Mouse (Mus musculus) testis, adult 2 months (tissue): Measurements from ENCODE around the gene Pml. TPM values are rescaled to one million over a fixed set of nuclear protein-coding genes. Genes with fewer than 3 reads are reported as not detected.

Experiments used
- H3K27ac ChIP-seq: fragments of 200-500 bp; 2 replicates; pipeline ENCODE4 v1.5.1; 2012; ENCODE audit warnings: low read depth, low read length; ENCODE audit not compliant: control insufficient read depth, insufficient read depth
- H3K27me3 ChIP-seq: fragments of 200-500 bp; 2 replicates; pipeline ENCODE4 v1.6.1; 2012; ENCODE audit warnings: mild to moderate bottlenecking, low read length, moderate library complexity; ENCODE audit not compliant: control insufficient read depth, insufficient read depth
- H3K36me3 ChIP-seq: fragments of 200-500 bp; 2 replicates; pipeline ENCODE4 v1.6.1; 2012; ENCODE audit warnings: mild to moderate bottlenecking, low read length; ENCODE audit not compliant: control insufficient read depth, insufficient read depth
- H3K4me1 ChIP-seq: fragments of 200-500 bp; 2 replicates; pipeline ENCODE4 v1.6.1; 2012; ENCODE audit warnings: low read length; ENCODE audit not compliant: control insufficient read depth, insufficient read depth
- H3K4me3 ChIP-seq: fragments of 200-500 bp; 2 replicates; pipeline ENCODE4 v1.5.1; 2012; ENCODE audit warnings: low read depth, mild to moderate bottlenecking, low read length, moderate library complexity, mixed read lengths; ENCODE audit not compliant: control insufficient read depth
- CTCF ChIP-seq: fragments of 200-500 bp; IDR thresholded peaks from 2 replicates; pipeline ENCODE4 v1.5.1; 2012; ENCODE audit warnings: low read depth, mild to moderate bottlenecking, inconsistent platforms, low read length, moderate library complexity; ENCODE audit not compliant: control insufficient read depth, insufficient read depth, insufficient replicate concordance
- POLR2A ChIP-seq: fragments of 200-500 bp; IDR thresholded peaks from 2 replicates; pipeline ENCODE4 v1.6.1; 2012; ENCODE audit warnings: low read depth, mild to moderate bottlenecking, inconsistent platforms, low read length, moderate library complexity; ENCODE audit not compliant: control insufficient read depth
- polyA plus RNA-seq: library from polyadenylated mRNA; depleted of rRNA; stranded (reverse); fragments of >200 nt; gene quantifications from 2 replicates; pipeline ENCODE4 v1.2.3, GENCODE M21; 2012

Pml gene
- polyA plus RNA-seq, 1 experiment, result 1.8 TPM

DNA sequence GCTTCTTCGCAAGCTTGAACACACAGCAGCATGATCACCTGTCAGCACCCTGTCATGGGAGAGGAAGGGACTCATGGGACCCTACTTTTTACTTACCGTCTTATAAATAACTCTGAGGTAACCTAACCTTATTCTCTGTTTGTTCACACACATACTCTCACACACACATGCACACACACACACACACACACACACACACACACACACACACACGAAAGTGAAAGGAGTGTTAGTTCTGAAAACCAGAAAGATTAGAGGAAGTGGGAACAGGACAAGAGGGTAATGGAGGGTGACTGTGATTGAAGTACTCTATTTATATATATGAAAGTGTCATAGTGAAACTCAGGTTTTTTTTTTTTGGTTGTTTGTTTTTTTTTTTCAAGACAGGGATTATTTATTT, 21.5 kb upstream of the Pml start:
- H3K27me3 ChIP-seq, result no peaks in the 10 kb centered on the region
- no peak overlapping the region for H3K27ac ChIP-seq
- no peaks in the 10 kb centered on the region for H3K36me3 ChIP-seq
- H3K4me1 ChIP-seq, result peaks cover 6% of the 10 kb centered on the region
- TF ChIP-seq POLR2A (no peak), CTCF (no peak)
- H3K4me3 ChIP-seq, result no peak overlapping the region

DNA sequence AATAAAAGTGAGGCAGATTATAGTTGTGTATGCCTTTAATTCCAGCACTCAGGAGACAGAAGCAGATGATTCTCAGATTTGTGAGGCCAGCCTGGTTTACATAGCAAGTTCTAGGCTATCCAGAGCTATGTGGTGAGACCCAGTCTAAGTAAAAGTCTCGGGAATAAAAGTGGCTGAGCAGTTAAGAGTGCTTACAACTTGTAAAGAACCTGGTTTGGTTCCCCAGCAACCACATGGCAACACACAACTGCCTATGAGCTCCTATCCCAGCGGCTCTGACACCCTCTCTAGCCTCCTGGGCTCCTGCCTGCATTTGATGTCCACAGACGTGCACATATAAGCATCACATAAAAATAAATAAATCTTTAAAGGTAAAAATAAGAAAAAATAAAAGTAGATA, 20.5 kb upstream of the Pml start:
- no peak for TF ChIP-seq CTCF
- no peak for TF ChIP-seq POLR2A
- H3K27me3 ChIP-seq, result no peaks in the 10 kb centered on the region
- H3K4me1 ChIP-seq, result peaks cover 3% of the 10 kb centered on the region
- no peak overlapping the region for H3K27ac ChIP-seq
- H3K36me3 ChIP-seq, result no peaks in the 10 kb centered on the region
- H3K4me3 ChIP-seq, result no peak overlapping the region

DNA sequence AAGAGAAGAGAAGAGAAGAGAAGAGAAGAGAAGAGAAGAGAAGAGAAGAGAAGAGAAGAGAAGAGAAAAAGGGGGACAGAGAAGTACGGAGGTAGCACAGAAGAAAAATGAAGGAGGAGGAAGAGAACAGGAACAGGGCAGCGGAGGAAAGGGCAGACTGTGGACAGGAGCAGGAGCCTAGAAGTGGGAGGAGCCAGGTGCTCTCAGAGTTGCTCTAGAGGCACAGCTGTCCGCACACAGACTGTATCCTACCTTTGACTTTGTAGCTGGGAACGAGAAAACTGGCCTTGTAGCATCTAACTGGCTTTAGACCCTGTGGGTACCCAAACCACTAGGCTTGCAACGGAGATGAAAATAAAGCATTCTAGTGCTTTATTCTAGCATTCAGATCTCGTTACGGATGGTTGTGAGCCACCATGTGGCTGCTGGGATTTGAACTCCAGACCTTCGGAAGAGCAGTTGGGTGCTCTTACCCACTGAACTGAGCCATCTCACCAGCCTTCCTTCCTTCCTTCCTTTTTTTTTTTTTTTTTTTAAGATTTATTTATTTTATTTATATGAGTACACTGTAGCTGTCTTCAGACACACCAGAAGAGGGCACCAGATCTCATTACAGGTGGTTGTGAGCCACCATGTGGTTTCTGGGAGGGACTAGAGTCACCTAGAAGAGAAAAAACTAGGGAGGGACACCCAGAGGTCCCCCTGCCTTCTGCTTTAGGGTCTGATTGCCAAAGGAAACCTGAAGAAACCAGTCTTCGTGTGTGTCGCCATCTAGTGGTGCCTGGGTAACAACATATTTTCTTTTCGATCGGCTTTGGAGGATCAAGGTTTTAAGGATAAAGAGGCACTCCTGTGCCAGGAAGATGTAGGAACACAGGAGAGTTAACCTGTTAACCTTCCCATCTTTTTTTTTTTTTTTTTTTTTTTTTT, 19.1 kb upstream of the Pml start:
- no peak overlapping the region for H3K4me3 ChIP-seq

DNA sequence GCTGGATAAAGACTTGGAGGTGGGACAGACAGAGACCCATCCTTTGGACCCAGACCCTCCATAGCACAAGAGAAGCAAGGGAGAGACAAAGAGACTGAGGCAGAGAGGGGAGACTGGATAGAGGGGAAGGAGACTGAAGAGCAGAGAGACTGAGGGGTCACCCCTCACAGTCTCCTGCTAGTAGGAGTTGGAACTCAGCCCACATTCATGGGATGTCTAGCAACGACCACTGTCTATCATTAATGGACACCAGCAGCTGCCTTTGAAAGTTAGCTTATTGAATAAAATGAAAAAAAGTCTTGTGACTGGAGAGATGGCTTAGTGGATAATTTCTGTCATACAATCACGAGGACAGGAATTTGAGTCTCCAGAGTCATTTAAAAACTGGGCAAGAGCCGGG, 17.5 kb upstream of the Pml start:
- TF ChIP-seq POLR2A, result no peak
- no peak for TF ChIP-seq CTCF
- H3K4me1 ChIP-seq, result no peaks in the 10 kb centered on the region
- H3K27ac ChIP-seq, result no peak overlapping the region
- no peak overlapping the region for H3K4me3 ChIP-seq
- no peaks in the 10 kb centered on the region for H3K27me3 ChIP-seq
- no peaks in the 10 kb centered on the region for H3K36me3 ChIP-seq

More for the DNA sequence above, 19.1 kb upstream of the Pml start:
- Histone ChIP-seq H3K27ac (no peak overlapping the region), H3K4me1 (no peaks in the 10 kb centered on the region), H3K36me3 (no peaks in the 10 kb centered on the region), H3K27me3 (no peaks in the 10 kb centered on the region)
- TF ChIP-seq CTCF (no peak), POLR2A (no peak)

DNA sequence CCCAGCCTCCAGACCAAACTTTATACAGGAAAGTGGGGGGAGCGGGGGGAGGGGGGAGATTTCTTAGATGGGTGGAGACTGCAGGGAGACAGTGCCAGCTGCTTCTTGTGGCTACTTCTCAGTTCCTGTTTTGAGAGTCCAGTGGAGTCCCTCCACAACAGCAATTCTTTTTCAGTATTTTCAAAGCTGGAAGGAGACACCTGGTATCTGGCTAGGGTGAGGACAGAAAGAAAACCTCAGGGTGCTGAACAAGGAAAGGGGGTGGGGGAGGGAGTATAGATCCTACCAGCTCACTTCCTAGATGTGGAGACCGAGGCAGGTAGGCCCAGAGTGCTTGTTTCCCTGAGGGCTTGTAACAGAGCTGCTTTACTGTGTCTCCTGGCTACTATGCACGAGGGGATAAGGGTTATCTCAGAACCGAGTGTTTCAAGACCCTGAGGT, 17.0 kb upstream of the Pml start:
- no peak overlapping the region for H3K4me3 ChIP-seq
- H3K36me3 ChIP-seq, result no peaks in the 10 kb centered on the region
- no peaks in the 10 kb centered on the region for H3K27me3 ChIP-seq
- no peaks in the 10 kb centered on the region for H3K4me1 ChIP-seq
- H3K27ac ChIP-seq, result no peak overlapping the region
- no peak for TF ChIP-seq POLR2A
- no peak for TF ChIP-seq CTCF

DNA sequence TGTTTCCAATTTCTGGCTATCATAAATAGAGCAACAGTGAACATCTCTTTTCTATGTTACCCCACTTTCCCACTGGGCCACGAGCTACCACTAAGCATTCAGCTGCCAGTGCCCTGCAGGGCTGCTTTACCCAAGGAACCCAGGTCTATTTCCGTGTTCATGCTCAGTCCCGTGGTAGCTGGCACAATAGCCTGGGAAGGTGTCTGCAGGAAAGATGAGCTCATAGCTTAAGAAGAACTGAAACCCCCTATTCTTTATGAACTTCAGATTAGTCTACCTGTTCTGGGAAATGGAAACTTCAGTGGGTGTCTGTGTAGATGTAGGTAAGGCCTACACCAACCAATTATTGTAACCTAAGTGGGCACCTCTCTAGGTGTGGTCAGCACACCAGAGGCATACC, 15.8 kb upstream of the Pml start:
- H3K4me1 ChIP-seq, result no peaks in the 10 kb centered on the region
- no peaks in the 10 kb centered on the region; the same call in 1 of the 2 replicates for H3K36me3 ChIP-seq
- H3K27me3 ChIP-seq, result no peaks in the 10 kb centered on the region
- TF ChIP-seq CTCF, result no peak
- no peak for TF ChIP-seq POLR2A
- H3K27ac ChIP-seq, result no peak overlapping the region
- no peak overlapping the region for H3K4me3 ChIP-seq

DNA sequence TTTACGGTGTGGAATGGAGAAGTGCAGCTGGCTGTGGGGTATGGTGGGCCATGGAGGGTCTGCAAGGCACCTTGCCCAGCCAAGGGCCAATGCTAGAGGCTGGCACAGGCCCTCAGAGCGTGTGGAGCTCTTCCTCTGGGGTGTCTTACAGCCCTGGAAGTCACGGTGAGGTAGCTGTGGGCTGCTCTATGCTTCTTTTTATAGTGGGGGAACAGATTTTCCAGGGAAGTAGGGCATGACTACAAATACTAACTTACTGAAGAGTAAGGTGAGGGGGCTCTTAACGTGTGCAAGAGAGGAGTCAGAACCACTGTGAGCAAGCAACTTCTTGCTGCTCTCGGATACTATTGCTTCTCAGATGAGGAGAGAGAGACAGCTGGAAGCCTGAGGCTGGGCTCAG, 12.9 kb upstream of the Pml start:
- Histone ChIP-seq H3K4me1 (peaks cover 8% of the 10 kb centered on the region), H3K4me3 (no peak overlapping the region), H3K36me3 (no peaks in the 10 kb centered on the region; the same call in 1 of the 2 replicates), H3K27me3 (no peaks in the 10 kb centered on the region), H3K27ac (no peak overlapping the region)
- no peak for TF ChIP-seq POLR2A
- TF ChIP-seq CTCF, result no peak
